Mouse (Mus musculus): ENCODE data around the gene 4930524N10Rik. TPM values are rescaled to one million over a fixed set of nuclear protein-coding genes. Genes with fewer than 3 reads are reported as not detected.

4930524N10Rik gene
- not detected in 2 replicates for polyA plus RNA-seq (2015; fragmentation: Nextera tagmentation; extraction: Ambion mirVana)

- no peaks in the 10 kb centered on the region for H3K9me3 ChIP-seq
- no peaks in the 10 kb centered on the region for H3K4me1 ChIP-seq (replicated peaks)
- no peak within 1 kb of the TSS for H3K9ac ChIP-seq
- 34% methylated on average over 1 of the region's 1 CpGs for WGBS
- H3K36me3 ChIP-seq = no peaks in the 10 kb centered on the region
- H3K27me3 ChIP-seq = no peaks in the 10 kb centered on the region
- H3K4me3 ChIP-seq = no peak within 1 kb of the TSS
- ATAC-seq (ENCODE audit: low FRiP score, low read depth) = no peak
- no peak within 1 kb of the TSS for H3K27ac ChIP-seq (replicated peaks)
- no peak within 1 kb of the TSS for H3K4me2 ChIP-seq
Observed at GRCm38 (mm10) chrX:154343292-154343691, at the start of gene 4930524N10Rik. Gene 4930524N10Rik (minus strand): TSS chrX:154343392.

GRCm38 (mm10) chrX:154350042-154350441 lies 6.8 kb upstream of the 4930524N10Rik start:
- Histone ChIP-seq H3K4me3 (no peak overlapping the region), H3K9ac (no peak overlapping the region), H3K27ac (replicated peaks) (no peak overlapping the region), H3K36me3 (no peaks in the 10 kb centered on the region), H3K27me3 (no peaks in the 10 kb centered on the region), H3K9me3 (0 out of 2 replicates have a peak, but pooled peaks cover 3% of the 10 kb centered on the region), H3K4me2 (no peak overlapping the region), H3K4me1 (replicated peaks) (no peaks in the 10 kb centered on the region)
- WGBS = 75% methylated on average over 3 of the region's 3 CpGs
- ATAC-seq (ENCODE audit: low FRiP score, low read depth) = no peak

- Histone ChIP-seq H3K9ac (no peak overlapping the region), H3K4me3 (no peak overlapping the region), H3K9me3 (0 out of 2 replicates have a peak, but pooled peaks cover 3% of the 10 kb centered on the region), H3K4me1 (replicated peaks) (no peaks in the 10 kb centered on the region), H3K4me2 (no peak overlapping the region), H3K27ac (replicated peaks) (no peak overlapping the region), H3K27me3 (no peaks in the 10 kb centered on the region), H3K36me3 (no peaks in the 10 kb centered on the region)
- no peak for ATAC-seq (ENCODE audit: low FRiP score, low read depth)
- WGBS = 86% methylated on average over 7 of the region's 7 CpGs
Observed at GRCm38 (mm10) chrX:154349302-154350041, 6.3 kb upstream of the 4930524N10Rik start.

- no peak overlapping the region for H3K4me3 ChIP-seq
- ATAC-seq (ENCODE audit: low FRiP score, low read depth) = no peak
- no peaks in the 10 kb centered on the region for H3K36me3 ChIP-seq
- H3K9ac ChIP-seq = no peak overlapping the region
- H3K27ac ChIP-seq (replicated peaks) = no peak overlapping the region
- H3K4me2 ChIP-seq = no peak overlapping the region
- H3K4me1 ChIP-seq (replicated peaks) = no peaks in the 10 kb centered on the region
- H3K9me3 ChIP-seq = 0 out of 2 replicates have a peak, but pooled peaks cover 3% of the 10 kb centered on the region
- WGBS = 77% methylated on average over 3 of the region's 3 CpGs
- H3K27me3 ChIP-seq = no peaks in the 10 kb centered on the region
Observed at GRCm38 (mm10) chrX:154347933-154348332, 4.7 kb upstream of the 4930524N10Rik start.

Other genes with a start within 250 kb of the 4930524N10Rik start
- gene Gm15140, start 222.7 kb downstream of the 4930524N10Rik start, polyA plus RNA-seq (2015; fragmentation: Nextera tagmentation; extraction: Ambion mirVana) = not detected in 2 replicates
- gene Samt4, start 138.6 kb upstream of the 4930524N10Rik start, polyA plus RNA-seq (2015; fragmentation: Nextera tagmentation; extraction: Ambion mirVana) = not detected in 2 replicates
- gene Samt2, start 236.0 kb upstream of the 4930524N10Rik start, polyA plus RNA-seq (2015; fragmentation: Nextera tagmentation; extraction: Ambion mirVana) = not detected in 2 replicates

All from hindbrain, embryonic 15.5 days (tissue).